Mouse (Mus musculus) ES-E14 (cell line): ENCODE measurements around the gene Man2a1.

Experiments used
- MAFK ChIP-seq: IDR thresholded peaks from 2 replicates; pipeline ENCODE4 v1.6.1; 2014; ENCODE audit warnings: mild to moderate bottlenecking, low read depth, low read length, inconsistent platforms; ENCODE audit not compliant: insufficient read depth
- ZNF384 ChIP-seq: IDR thresholded peaks from 2 replicates; pipeline ENCODE4 v1.6.1; 2012; ENCODE audit warnings: low read depth, low read length, inconsistent platforms

GRCm38 (mm10) chr17:64566435-64566834, 34.1 kb upstream of the Man2a1 start:
- no peak for TF ChIP-seq ZNF384
- no peak for TF ChIP-seq MAFK
